Mouse (Mus musculus) left cerebral cortex, postnatal 25 days (tissue): ENCODE measurements around the gene Oxct2b. TPM values are rescaled to one million over a fixed set of nuclear protein-coding genes. Genes with fewer than 3 reads are reported as not detected.
"Not testable (repeated sequence)": the region's sequence is repeated elsewhere in the genome, so short reads cannot be mapped to it uniquely, and the experiment has no call there.

Experiments
- DNase-seq, 2 experiments: peaks; one replicate each; pipeline ENCODE4 v3.0.0; 2022; ENCODE audit warnings: low spot score in 2 of 2, mixed read lengths in 1 of 2
- intact Hi-C: fragments of 180-260 bp; cut with DNase I; formaldehyde crosslinking; loops from one replicate; pipeline ENCODE4 v1.15.1; 2025
- total RNA-seq, 2 experiments: library from RNA; stranded (reverse); gene quantifications; 2 replicates each; pipeline ENCODE4 v1.2.3; 2021

Gene Oxct2b
- under 1 TPM in 1 of 2 experiments, not detected in 1; 0.25 TPM for total RNA-seq

- DNase-seq = no peak
- intact Hi-C loops = no loop called here
These were observed at the start of gene Oxct2b for GRCm38 (mm10) chr4:123116011-123116410. Gene Oxct2b, plus strand, starts transcription at chr4:123116266.

GRCm38 (mm10) chr4:123068646-123069045, 47.4 kb upstream of the Oxct2b start:
- intact Hi-C loops = no loop called here
- DNase-seq = no peak

DNA sequence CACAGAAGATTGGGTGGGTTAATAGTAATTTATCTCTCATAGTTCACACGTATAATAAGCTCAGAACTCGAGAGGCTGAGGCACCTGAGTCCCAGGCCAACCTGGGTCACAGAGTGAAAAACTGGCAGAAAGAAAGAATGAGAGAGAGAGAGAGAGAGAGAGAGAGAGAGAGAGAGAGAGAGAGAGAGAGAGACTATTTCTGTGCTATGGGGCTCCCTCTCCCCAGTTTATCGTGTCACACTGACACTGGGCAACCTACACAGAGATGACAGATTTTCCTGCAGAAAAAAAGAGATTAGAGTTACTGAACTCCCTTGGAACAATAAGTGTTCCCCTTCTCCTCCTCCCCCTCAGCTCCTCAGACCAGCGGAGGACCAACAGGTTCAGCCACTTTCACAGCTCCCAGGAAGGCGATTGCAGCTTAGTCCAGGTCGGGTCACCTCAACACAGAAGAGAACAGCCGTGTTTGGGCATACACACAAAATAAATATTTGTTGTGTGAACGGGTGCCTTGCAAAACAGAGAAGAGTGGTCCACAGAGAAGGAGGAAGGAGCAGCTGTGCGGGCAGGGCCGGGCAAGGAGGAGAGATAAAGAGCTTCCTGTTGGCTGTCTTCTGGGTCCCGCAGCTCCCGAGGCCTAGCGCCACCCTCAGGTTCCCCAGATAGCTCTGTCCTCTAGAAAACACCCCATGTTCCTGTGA, 44.6 kb upstream of the Oxct2b start:
- intact Hi-C loops = no loop called here
- no peak for DNase-seq

GRCm38 (mm10) chr4:123076928-123077327, 39.1 kb upstream of the Oxct2b start:
- intact Hi-C loops = no loop called here
- DNase-seq = no peak

- DNase-seq = no peak
- intact Hi-C loops = no loop called here
These were observed 37.8 kb upstream of the Oxct2b start for GRCm38 (mm10) chr4:123078231-123078630.

GRCm38 (mm10) chr4:123080791-123081190, 35.3 kb upstream of the Oxct2b start:
- intact Hi-C loops = loop anchor here (5.0 kb wide), 2 partner anchors 183 to 273 kb away; no protein-coding TSS in a partner anchor

DNA sequence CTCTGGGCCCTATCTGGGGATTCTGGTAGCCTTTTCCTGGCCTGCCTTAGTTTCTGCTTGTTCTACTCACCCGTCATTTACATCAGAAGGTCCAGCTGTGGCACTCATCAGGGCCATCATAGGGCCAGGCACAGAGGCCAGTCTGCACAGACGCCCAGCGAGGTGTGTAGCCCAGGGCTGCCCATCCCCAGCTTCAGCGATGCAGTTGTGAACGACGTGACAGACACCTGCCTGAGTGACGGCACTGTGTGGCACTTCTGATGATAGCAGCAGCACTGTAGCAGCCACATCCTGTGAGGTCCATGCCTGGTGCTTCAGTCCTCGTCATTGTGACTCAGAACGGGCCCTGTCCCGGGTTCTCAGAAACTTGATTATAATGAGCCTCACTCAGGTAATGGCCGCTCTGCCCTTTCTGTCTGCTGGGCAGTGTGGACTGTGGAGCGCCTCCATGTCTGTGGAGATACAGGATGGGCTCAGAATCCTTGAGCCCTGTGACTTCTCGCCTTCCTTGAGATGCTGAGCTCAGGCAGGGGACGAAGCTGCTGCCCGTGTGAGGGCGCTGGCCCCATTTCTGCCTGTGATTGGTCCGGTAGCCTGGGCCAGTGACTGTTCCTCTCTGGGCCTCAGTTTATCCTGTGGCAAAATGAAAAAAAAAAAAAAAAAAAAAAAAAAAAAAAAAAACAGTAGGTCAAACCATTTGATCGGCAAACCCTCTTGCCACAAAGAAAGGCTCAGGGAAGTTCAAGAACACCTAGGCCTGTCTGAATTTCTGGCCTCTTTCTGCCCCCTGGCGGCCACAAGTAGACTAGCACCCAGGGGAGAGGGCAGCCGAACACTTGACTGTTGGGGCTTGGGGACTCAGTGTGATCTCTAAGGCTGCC, 33.5 kb upstream of the Oxct2b start:
- peak; percentile 68 to 70 for DNase-seq
- intact Hi-C loops = loop anchor here (1.0 to 5.0 kb wide), 4 partner anchors 87 to 275 kb away; partner anchors contain the start of gene Mycl

More at GRCm38 (mm10) chr4:123080791-123081190, 35.3 kb upstream of the Oxct2b start:
- peak in 1 of 2 experiments; percentile 75 for DNase-seq

- no peak for DNase-seq
- intact Hi-C loops = loop anchor here (1.0 to 5.0 kb wide), 4 partner anchors 88 to 276 kb away; partner anchors contain the start of gene Mycl
These were observed 32.7 kb upstream of the Oxct2b start for GRCm38 (mm10) chr4:123083323-123083902.

GRCm38 (mm10) chr4:123085290-123085689, 30.8 kb upstream of the Oxct2b start:
- DNase-seq = no peak
- intact Hi-C loops = no loop called here

- intact Hi-C loops = no loop called here
- no peak for DNase-seq
These were observed 29.7 kb upstream of the Oxct2b start for GRCm38 (mm10) chr4:123086381-123086780.

GRCm38 (mm10) chr4:123092621-123093020, 23.4 kb upstream of the Oxct2b start:
- DNase-seq = no peak
- intact Hi-C loops = no loop called here

DNA sequence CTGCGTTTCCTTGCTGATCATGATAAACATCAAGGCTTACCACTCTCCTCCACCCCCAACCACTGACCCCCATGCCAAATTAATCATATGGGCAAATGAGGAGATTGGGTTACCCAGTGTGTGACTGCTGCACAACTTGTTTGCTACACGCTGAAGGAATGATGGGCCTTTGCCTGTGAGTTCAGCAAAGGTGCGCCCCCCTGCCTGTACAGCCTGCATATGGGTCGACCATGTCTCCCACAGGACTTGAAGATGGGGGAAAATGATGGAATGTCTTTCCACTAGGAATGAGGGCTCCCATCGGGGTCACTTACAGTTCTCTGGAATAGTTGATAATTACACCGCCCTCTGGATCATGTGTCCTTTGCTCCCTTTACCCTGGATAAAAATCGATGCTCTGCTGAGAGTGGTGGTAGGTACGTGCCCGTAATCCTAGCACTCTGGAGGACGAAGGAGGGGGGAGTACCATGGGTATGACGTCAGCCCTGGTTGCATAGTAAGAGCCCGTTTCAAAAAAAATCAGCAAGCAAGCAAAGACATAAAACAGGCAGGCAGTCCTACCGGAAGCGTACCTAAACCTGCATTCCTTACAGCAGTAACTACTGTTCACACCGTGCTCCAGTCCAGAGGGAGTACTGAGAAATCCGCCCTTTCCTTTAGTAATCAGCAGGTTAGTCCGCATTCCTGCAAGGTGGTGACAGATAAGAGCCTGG, 22.8 kb upstream of the Oxct2b start:
- intact Hi-C loops = no loop called here
- DNase-seq = no peak

DNA sequence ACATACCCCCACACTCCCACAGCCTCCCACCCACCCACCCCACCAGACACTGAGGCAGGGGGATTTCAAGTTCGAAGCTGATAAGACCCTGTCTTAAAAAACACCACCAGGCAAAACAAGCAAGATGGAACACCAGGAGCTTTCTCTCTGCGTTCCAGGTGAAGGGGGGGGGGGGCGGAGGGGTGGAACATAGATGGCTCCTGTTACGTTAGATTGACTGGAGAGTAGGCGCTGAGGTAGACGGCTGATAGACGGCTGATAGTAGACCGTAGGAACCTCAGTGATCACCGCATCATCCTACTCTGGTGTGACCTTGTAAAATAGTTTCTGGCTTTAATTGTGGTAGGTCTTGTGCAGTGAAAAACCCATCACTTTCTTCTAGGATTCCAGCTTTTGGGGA, 22.2 kb upstream of the Oxct2b start:
- no peak for DNase-seq
- intact Hi-C loops = no loop called here

DNA sequence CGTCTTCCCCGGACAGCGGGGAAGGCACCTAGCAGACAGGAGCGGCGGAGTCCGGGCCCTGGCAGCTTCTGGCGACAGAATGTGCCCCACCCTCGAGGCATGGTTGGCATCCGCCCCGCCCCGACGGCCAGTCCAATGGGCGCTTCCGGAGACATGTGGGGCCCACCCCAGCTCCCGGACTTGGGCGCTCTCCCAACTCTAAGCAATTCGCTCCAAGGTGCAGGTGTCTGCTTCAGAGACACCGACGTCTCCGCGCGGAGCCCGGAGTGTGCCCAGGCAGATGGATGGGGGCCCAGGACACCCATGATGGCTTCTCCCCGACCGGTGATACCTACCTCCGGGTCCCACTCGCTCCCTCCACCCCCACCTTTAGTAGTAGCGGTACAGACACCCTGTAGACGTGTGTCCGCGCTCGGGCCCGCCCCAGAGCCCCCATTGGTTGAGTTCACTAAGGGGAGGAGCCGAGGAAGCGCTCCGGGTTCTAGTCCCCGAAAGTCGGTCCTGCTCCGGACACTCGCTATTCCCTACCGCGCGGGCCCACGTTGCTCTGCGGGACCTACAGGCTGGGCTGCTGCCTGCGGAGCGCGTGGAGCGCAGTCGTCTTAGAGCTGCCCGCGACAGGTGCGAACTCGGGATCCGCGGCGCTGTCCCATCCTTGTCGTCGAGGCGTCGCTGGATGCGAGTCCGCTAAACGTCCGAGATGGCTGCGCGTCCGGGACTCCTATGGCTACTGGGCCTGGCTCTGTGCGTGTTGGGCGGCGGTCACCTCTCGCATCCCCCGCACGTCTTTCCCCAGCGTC, 11.2 kb upstream of the Oxct2b start, which contains the start of gene Bmp8b:
Bmp8b (plus strand) TSS at position 515 of the 800 bp plus-strand sequence.
- intact Hi-C loops = no loop called here
- DNase-seq = no peak

DNA sequence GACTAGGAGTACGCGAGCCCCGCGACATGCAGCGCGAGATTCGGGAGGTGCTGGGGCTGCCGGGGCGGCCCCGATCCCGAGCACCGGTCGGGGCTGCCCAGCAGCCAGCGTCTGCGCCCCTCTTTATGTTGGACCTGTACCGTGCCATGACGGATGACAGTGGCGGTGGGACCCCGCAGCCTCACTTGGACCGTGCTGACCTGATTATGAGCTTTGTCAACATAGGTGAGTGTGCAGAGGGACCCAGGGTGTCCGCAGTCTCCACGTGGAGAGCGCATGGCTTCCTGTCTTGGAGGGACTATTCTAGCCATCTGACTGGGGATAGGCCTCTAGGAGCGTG, 10.6 kb upstream of the Oxct2b start:
- intact Hi-C loops = no loop called here

GRCm38 (mm10) chr4:123105929-123106328, 10.1 kb upstream of the Oxct2b start:
- DNase-seq, intact Hi-C loops: not testable (repeated sequence)

More for the DNA sequence above, 10.6 kb upstream of the Oxct2b start:
- no peak for DNase-seq

DNA sequence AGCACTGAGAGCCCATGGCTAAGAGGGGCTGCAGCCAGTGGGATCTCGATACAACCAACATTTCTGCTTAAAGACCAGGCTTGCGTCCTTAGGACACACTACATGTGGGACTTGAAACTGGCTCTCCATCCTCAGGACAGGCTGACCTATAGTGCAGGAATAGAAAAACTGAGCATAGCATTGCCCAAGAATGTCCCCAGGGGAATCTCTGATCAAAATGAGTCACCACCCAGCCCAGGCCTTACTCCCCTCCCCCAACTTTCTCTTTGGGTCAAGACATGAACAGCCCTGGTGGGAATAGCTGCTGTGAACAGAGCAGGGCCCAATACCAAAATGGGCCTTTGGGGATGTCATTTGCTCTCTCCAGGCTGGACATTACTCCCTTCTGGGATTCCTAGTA, 9.2 kb upstream of the Oxct2b start:
- DNase-seq = no peak
- intact Hi-C loops = no loop called here

GRCm38 (mm10) chr4:123108056-123108455, 8.0 kb upstream of the Oxct2b start:
- intact Hi-C loops = no loop called here
- DNase-seq = no peak

DNA sequence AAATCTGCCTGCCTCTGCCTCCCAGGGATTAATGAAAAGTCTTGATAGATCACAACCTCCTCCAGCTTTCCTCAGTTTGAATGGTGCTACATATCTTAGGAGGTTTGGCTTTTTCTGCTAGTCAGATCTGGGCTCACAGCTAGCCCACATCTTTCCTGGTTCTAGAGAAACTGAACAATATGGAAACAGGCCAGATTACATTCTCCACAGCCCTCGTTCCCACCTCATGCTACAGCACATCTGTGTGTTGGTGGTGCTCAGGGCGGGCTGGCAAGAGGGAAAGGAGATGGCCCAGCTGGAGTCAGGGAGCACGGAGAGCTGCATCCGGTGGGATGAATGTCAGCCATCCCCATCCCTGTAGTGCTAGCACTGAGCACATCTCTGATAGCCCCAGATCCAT, 5.3 kb upstream of the Oxct2b start:
- DNase-seq = peak; percentile 15 to 66

More for the DNA sequence above, 5.3 kb upstream of the Oxct2b start:
- intact Hi-C loops = no loop called here
